Mouse (Mus musculus) liver, embryonic 14.5 days (tissue): ENCODE data around the gene Xylt1. TPM values are rescaled to one million over a fixed set of nuclear protein-coding genes. Genes with fewer than 3 reads are reported as not detected.

Experiments
- ATAC-seq: fragments of 200-750 bp; cut with Nextera tagmentation; 2 replicates; pipeline ENCODE4 v1.8.0; 2017; ENCODE audit warnings: moderate number of reproducible peaks, mild to moderate bottlenecking, moderate library complexity; ENCODE audit not compliant: insufficient read depth
- DNase-seq, 3 experiments: peaks; one replicate each; pipeline ENCODE4 v3.0.0-alpha.2; 2012 to 2013; ENCODE audit warnings: low read depth in 3 of 3, low spot score in 3 of 3
- H3K27ac ChIP-seq: fragments of 300-500 bp; sonication (generic); 2 replicates; pipeline ENCODE4 v1.5.1; 2014; ENCODE audit warnings: moderate library complexity, mild to moderate bottlenecking, control low read depth, inconsistent platforms
- H3K27me3 ChIP-seq: fragments of 300-500 bp; sonication (generic); 2 replicates; pipeline ENCODE4 v1.6.1; 2014; ENCODE audit warnings: mild to moderate bottlenecking, low read length, moderate library complexity; ENCODE audit not compliant: control insufficient read depth, insufficient read depth
- H3K36me3 ChIP-seq: fragments of 300-500 bp; sonication (generic); replicated peaks from 2 replicates; pipeline ENCODE4 v1.6.1; 2014; ENCODE audit warnings: low read depth; ENCODE audit not compliant: control insufficient read depth, insufficient read depth
- H3K4me1 ChIP-seq, 2 experiments: fragments of 200-500 bp in 1 of 2; fragments of 300-500 bp in 1 of 2; sonication (generic) in 1 of 2; replicated peaks; 2 replicates each; pipeline ENCODE4 v1.6.1; 2012 to 2014; ENCODE audit warnings: antibody characterized with exemption in 1 of 2, inconsistent platforms in 1 of 2, low read length in 1 of 2; ENCODE audit not compliant: control insufficient read depth in 2 of 2, insufficient read depth in 2 of 2
- H3K4me2 ChIP-seq: fragments of 300-500 bp; sonication (generic); 2 replicates; pipeline ENCODE4 v1.6.1; 2014; ENCODE audit warnings: low read depth, mild to moderate bottlenecking, control low read depth, moderate library complexity
- H3K4me3 ChIP-seq, 2 experiments: fragments of 200-500 bp in 1 of 2; fragments of 300-500 bp in 1 of 2; sonication (generic) in 1 of 2; 2 replicates each; pipeline ENCODE4 v1.5.1; 2012 to 2014; ENCODE audit warnings: low read depth in 2 of 2, low read length in 2 of 2, mild to moderate bottlenecking in 2 of 2, control low read depth in 1 of 2, inconsistent platforms in 1 of 2, moderate library complexity in 1 of 2; ENCODE audit not compliant: insufficient read depth in 1 of 2
- H3K9ac ChIP-seq: fragments of 300-500 bp; sonication (generic); replicated peaks from 2 replicates; pipeline ENCODE4 v1.6.1; 2014; ENCODE audit warnings: mild to moderate bottlenecking, control low read depth, moderate library complexity
- H3K9me3 ChIP-seq: fragments of 300-500 bp; sonication (generic); 2 replicates; pipeline ENCODE4 v1.6.1; 2016; ENCODE audit warnings: low read length, mixed read lengths; ENCODE audit not compliant: control insufficient read depth
- CTCF ChIP-seq: IDR thresholded peaks from 2 replicates; pipeline ENCODE4 v1.5.1; 2016; ENCODE audit warnings: antibody characterized with exemption, low read depth, control low read depth
- EP300 ChIP-seq: IDR thresholded peaks from 2 replicates; pipeline ENCODE4 v1.6.1; 2016; ENCODE audit warnings: antibody characterized with exemption, low read depth
- WGBS: fragments of 180-500 bp; shearing (Covaris S2); extraction: QIAGEN DNeasy Blood & Tissue Kit; methylation state at CpG from one replicate; pipeline ENCODE4 v1.1.7; 2014; ENCODE audit not compliant: insufficient replicate concordance; 5-methylcytosine and 5-hydroxymethylcytosine counted together
- polyA plus RNA-seq, 2 experiments: library from polyadenylated mRNA; depleted of rRNA in 1 of 2; stranded (reverse) in 1 of 2; unstranded in 1 of 2; fragments of >200 nt; fragmentation: Nextera tagmentation in 1 of 2; extraction: Ambion mirVana in 1 of 2; gene quantifications; 2 replicates each; pipeline versions ENCODE4 v1.2.1 to v1.2.3; 2012 to 2014

The Xylt1 gene
- polyA plus RNA-seq, 2 experiments = 0.27 to 0.40 TPM

GRCm38 (mm10) chr7:117522092-117522635, 141.4 kb downstream of the Xylt1 start:
- Histone ChIP-seq H3K27ac (no peak overlapping the region), H3K9me3 (no peaks in the 10 kb centered on the region), H3K9ac (no peak overlapping the region), H3K36me3 (no peaks in the 10 kb centered on the region), H3K27me3 (no peaks in the 10 kb centered on the region), H3K4me3 (no peak overlapping the region), H3K4me2 (no peak overlapping the region), H3K4me1 (no peaks in the 10 kb centered on the region)
- TF ChIP-seq CTCF (no peak), EP300 (no peak)
- DNase-seq = no peak
- WGBS = 59% methylated on average over 4 of the region's 4 CpGs
- no peak for ATAC-seq

GRCm38 (mm10) chr7:117524430-117525214, 143.8 kb downstream of the Xylt1 start:
- TF ChIP-seq EP300 = no peak
- no peak for TF ChIP-seq CTCF
- no peak overlapping the region for H3K4me2 ChIP-seq
- H3K36me3 ChIP-seq = no peaks in the 10 kb centered on the region
- no peaks in the 10 kb centered on the region for H3K4me1 ChIP-seq
- no peak overlapping the region for H3K4me3 ChIP-seq
- no peak for ATAC-seq
- no peak for DNase-seq
- 45% methylated on average over 7 of the region's 7 CpGs for WGBS
- H3K27me3 ChIP-seq = no peaks in the 10 kb centered on the region
- H3K9ac ChIP-seq = no peak overlapping the region
- no peaks in the 10 kb centered on the region for H3K9me3 ChIP-seq
- no peak overlapping the region for H3K27ac ChIP-seq

DNA sequence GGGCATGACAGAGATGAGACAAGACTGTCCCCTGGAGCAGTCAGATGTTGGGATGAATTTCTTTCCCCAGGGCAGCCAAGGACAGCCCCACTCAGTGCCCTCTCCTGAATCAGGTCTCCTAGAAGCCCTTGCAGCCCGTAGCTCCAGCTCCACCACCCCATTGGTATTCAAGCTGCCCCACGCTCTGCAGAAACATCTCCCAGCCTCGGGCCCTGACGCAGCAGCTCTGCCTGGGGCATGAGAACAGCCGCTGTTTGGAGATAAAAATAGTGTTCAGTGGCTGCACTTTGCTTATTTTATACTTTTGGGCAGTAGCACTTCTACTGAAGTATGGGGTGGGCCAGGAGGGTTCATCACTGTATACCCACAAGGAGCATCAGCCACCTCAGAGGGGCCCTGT, 144.9 kb downstream of the Xylt1 start:
- WGBS = 64% methylated on average over 5 of the region's 5 CpGs

DNA sequence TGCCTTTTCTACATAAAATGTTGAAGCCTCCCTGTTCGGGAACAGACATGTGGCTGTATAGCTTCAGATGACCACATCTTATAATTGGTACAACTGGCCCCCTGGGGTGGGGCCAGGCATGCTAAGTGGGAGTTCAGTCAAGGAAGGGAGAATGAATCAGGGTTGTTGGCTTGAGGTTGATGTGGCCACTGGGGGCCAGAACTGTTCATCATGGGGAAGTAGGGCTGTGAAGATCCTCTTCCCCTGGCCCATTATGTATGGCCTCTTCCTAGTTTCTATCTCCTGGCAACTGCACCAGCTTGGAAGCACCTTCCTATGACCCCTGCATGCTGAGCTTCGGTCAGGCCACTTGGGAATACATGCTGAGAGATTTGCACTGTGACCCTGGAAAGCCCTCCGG, 145.8 kb downstream of the Xylt1 start:
- Histone ChIP-seq H3K4me2 (no peak overlapping the region), H3K4me3 (no peak overlapping the region), H3K27ac (no peak overlapping the region), H3K9ac (no peak overlapping the region), H3K36me3 (no peaks in the 10 kb centered on the region), H3K27me3 (no peaks in the 10 kb centered on the region), H3K9me3 (no peaks in the 10 kb centered on the region), H3K4me1 (no peaks in the 10 kb centered on the region)
- ATAC-seq (no peak), DNase-seq (no peak)
- TF ChIP-seq EP300 (no peak), CTCF (no peak)
- WGBS = 50% methylated on average over 3 of the region's 3 CpGs

More for the DNA sequence above, 144.9 kb downstream of the Xylt1 start:
- H3K27ac ChIP-seq = no peak overlapping the region
- no peak overlapping the region for H3K4me3 ChIP-seq
- DNase-seq = no peak
- no peaks in the 10 kb centered on the region for H3K27me3 ChIP-seq
- no peak overlapping the region for H3K4me2 ChIP-seq
- H3K9me3 ChIP-seq = no peaks in the 10 kb centered on the region
- no peaks in the 10 kb centered on the region for H3K4me1 ChIP-seq
- no peak overlapping the region for H3K9ac ChIP-seq
- ATAC-seq = no peak
- no peaks in the 10 kb centered on the region for H3K36me3 ChIP-seq
- TF ChIP-seq CTCF (no peak), EP300 (no peak)

DNA sequence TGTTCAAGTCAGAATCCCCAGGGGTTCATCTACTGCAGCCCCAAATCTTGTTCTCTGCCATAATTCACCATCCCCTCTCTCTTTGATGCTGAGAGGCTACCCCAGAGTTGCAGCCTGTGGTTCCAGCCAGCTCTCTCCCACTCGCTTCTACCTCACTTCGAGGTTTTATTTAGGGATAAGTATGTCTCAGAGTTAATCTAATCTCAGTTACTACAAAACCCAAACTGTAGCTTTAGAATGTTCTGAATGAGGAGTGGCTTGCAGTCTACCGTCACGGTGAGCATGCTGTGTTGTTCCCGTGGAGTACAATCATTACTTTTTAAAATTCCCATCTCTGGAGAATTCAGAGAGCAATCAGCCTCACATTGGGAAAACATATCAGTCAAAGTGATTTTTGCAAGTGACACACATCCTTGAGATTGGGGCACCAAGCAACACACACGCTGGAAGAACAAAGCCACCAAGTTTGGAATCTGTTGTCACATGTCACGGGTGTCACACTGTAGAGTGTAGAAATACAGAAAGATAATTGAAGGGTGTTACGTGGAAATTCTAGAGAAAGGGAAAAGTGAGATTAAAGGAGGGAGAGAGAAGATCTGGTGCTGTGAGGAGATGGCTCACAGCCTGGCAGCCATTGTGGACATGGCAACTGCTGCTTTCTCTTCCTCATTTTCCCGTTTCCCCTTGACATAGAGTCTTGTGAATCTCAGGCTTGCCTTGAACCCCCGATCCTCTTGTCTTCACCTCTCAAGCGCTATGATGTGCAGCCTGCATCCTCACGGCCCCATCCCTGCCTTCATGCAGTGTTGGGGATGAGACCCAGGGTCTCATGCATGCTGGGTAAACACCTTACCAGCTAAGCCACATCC, 149.2 kb downstream of the Xylt1 start:
- H3K4me2 ChIP-seq = no peak overlapping the region
- TF ChIP-seq CTCF = no peak
- no peak for TF ChIP-seq EP300
- no peak for ATAC-seq
- H3K4me1 ChIP-seq = no peaks in the 10 kb centered on the region
- no peak overlapping the region for H3K27ac ChIP-seq
- no peak for DNase-seq
- no peaks in the 10 kb centered on the region for H3K27me3 ChIP-seq
- 67% methylated on average over 12 of the region's 12 CpGs for WGBS
- no peaks in the 10 kb centered on the region for H3K36me3 ChIP-seq
- no peak overlapping the region for H3K4me3 ChIP-seq
- no peak overlapping the region for H3K9ac ChIP-seq
- no peaks in the 10 kb centered on the region for H3K9me3 ChIP-seq
